Mouse (Mus musculus): ENCODE measurements around the gene Lama5. TPM values are rescaled to one million over a fixed set of nuclear protein-coding genes. Genes with fewer than 3 reads are reported as not detected.

The Lama5 gene
- 5.2 and 14.0 TPM in 2 replicates for polyA plus RNA-seq (2012; rRNA removed)

DNA sequence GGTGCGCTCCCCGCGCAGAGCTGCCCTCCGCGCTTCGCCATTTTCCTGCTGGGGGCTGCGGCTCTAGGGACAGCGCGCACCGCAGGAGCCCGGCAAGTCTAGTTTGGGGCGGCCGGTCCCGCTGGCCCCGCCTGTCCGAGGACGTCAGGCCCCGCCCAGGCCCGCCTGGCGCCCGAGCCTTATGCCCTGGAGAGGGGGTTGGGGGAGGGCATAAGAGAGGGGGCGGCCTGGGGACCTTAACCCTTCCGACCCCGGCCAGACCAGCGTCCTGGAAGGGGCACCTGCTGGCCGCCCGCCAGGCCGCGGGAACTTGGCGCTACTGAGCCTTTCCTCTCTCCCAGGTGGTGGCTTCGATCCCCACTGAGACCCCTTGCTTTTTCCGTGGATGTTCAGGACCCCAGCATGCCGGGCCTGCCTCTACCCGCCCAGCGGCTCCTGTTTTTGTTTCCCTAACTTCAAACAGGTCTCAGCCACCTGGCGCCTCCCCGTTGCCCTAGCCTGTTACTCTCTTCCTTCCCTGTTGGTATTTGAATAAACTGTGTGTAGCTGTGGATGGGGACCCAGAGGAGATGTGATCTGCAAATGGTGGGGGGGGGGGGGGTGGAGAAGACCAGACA, at the start of gene Lama5:
Lama5 (minus strand) TSS at position 98 of the 617 bp plus-strand sequence.

DNA sequence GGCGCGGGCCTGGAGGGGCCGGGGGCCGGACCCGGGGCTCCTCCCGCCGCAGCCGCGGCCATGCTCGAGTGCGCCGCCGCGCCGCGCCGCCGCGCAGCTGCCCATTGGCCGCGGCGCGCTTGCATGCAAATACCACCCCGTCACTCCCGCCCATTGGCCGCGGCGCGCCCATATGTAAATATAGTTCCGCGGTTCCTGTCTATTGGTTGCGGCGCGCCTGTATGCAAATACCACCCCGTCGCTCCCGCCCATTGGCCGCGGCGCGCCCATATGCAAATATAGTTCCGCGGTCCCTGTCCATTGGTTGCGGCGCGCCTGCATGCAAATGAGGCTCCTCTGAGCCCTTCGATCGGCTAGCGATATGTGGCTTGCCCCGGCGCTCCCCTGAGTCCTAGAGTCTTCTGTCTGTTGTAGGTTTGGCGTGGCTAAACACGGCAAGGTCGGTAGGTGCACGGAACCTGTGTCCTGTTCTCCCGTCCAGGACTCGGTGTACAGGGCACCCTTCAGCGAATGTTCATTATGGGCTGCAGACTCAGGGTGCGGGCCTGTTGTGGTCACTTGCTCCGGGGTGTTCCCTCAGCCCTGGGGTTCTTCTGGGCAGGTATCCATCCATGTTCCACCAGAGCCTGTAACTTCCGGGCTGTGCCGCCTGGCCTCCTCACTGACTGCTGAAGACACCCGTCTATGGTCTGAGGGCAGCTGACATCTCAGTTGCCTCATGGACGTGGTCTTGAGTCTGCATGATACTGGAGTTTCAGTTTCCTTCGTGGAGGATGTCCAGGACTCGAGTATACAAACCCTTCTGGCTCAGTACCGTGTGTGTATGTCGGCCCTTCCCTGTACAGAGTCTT, 48.0 kb upstream of the Lama5 start, which contains the start of gene Cables2:
Cables2 (minus strand) TSS at position 103 of the 851 bp plus-strand sequence.

DNA sequence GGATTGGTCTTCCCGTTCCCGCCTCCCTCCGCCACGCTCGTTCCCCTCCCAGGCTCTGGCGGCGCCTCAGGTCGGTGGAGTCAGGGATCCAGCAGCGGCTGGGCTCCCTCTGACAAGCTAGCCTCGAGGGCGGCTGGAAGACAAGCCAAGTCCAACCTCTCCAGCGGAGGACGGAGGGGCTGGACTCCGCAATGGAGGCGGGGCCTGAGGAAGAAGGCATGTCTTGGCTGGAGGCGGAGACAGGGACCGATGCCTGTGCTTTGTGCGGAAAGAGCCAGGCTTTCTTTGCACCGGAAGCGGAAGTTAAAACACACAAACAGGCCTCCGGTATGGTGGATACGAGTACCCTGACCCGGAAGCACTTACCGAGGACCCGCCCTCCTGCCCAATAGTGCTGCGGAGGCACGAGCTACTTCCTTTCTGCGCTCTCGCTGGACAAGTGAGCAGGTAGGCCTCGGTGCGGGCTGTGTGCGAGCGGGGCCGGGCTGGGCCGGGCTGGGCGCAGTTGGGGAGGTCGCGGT, 31.4 kb upstream of the Lama5 start, which contains the start of gene Rps21:
Rps21 (plus strand) TSS at position 377 of the 521 bp plus-strand sequence.

DNA sequence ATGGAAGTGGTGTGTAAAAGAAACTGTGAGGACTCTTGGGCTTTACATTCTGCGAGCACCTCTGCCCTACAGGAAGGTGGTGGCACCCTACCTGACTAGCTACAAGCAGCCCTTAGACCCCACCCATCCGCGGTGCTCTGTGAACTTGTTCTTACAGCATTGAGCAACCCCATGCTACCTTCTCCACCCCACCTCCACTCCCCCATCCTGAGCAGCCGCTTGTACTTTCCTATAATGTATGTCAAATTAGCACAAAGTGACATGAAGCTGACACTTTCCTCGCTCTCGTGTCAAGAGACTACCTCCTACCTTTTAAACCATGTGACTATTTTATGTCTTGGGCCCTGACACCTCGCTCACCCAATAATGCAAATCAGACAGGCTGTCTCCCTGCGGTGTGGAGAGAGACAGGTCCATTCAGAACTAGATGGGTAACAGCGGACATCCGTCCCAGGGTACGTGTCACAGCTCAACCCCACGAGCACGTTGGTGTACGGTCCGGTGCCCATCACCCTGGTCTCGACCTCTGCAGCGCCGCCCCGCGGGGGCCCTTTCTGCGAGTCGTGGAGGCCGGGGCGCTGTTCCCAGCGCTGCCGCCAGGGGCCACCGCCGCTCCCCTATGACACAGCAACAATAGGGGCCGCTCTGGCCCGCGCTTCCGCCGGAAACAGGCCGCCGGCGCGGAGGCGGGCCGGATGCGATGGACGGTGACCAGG, 54.7 kb downstream of the Lama5 start, which contains the start of gene Adrm1:
Adrm1 (plus strand) TSS at position 680 of the 716 bp plus-strand sequence.

Other genes with a start within 250 kb of the Lama5 start
- gene Taf4, start 249.2 kb downstream of the Lama5 start, polyA plus RNA-seq (2012; rRNA removed), result 18.9 and 21.6 TPM in 2 replicates
- 169 and 201 TPM in 2 replicates for gene Lsm14b, start 200.9 kb downstream of the Lama5 start, polyA plus RNA-seq (2012; rRNA removed)
- gene Psma7, start 183.4 kb downstream of the Lama5 start, polyA plus RNA-seq (2012; rRNA removed), result 361 and 390 TPM in 2 replicates
- gene Ss18l1, start 183.3 kb downstream of the Lama5 start, polyA plus RNA-seq (2012; rRNA removed), result 45.2 and 45.3 TPM in 2 replicates
- 39.3 and 40.8 TPM in 2 replicates for gene Mtg2, start 155.3 kb downstream of the Lama5 start, polyA plus RNA-seq (2012; rRNA removed)
- gene Hrh3, start 121.4 kb downstream of the Lama5 start, polyA plus RNA-seq (2012; rRNA removed), result 7.2 and 8.6 TPM in 2 replicates
- gene Osbpl2, start 106.6 kb downstream of the Lama5 start, polyA plus RNA-seq (2012; rRNA removed), result 40.8 and 42.8 TPM in 2 replicates
- gene Adrm1, start 54.4 kb downstream of the Lama5 start, polyA plus RNA-seq (2012; rRNA removed), result 122 and 128 TPM in 2 replicates
- gene Rps21, start 31.5 kb upstream of the Lama5 start, polyA plus RNA-seq (2012; rRNA removed), result 2,791 and 2,950 TPM in 2 replicates
- 48.8 and 50.4 TPM in 2 replicates for gene Cables2, start 47.6 kb upstream of the Lama5 start, polyA plus RNA-seq (2012; rRNA removed)
- 0.26 TPM in 1 of 2 replicates, not detected in the other for gene Rbbp8nl, start 64.0 kb upstream of the Lama5 start, polyA plus RNA-seq (2012; rRNA removed)
- gene Gata5, start 108.8 kb upstream of the Lama5 start, polyA plus RNA-seq (2012; rRNA removed), result not detected in 2 replicates
- 2.4 TPM in 2 replicates for gene Slco4a1, start 230.4 kb upstream of the Lama5 start, polyA plus RNA-seq (2012; rRNA removed)

Data from central nervous system, embryonic 14 days (tissue).